Mouse (Mus musculus): ENCODE results near the gene Rpl36. TPM values are rescaled to one million over a fixed set of nuclear protein-coding genes. Genes with fewer than 3 reads are reported as not detected.

The Rpl36 gene
- total and polyA plus RNA-seq, 3 experiments: 2,385 to 3,914 TPM; not detected in 1

GRCm38 (mm10) chr17:56615792-56616191, 2.6 kb downstream of the Rpl36 start:
- H3K9ac ChIP-seq (ENCODE audit: control insufficient read depth, low read depth, low read length, poor library complexity, severe bottlenecking): no peak overlapping the region
- peak; percentile 34 for DNase-seq (ENCODE audit: low read depth, low spot score)
- H3K79me2 ChIP-seq (ENCODE audit: control insufficient read depth, insufficient read depth, low read length, poor library complexity): peaks cover 22% of the 10 kb centered on the region
- no peak overlapping the region for H3K27ac ChIP-seq (ENCODE audit: control insufficient read depth, low read depth, low read length)
- no peaks in the 10 kb centered on the region for H3K9me3 ChIP-seq (replicated peaks; ENCODE audit: insufficient read depth, low read length)
- TF ChIP-seq ZNF384 (IDR thresholded peaks at IDR 0.05; ENCODE audit: low read depth, low read length): no peak
- TF ChIP-seq MYC (IDR thresholded peaks at IDR 0.05; ENCODE audit: low read depth, low read length): no peak
- TF ChIP-seq MXI1 (IDR thresholded peaks at IDR 0.05; ENCODE audit: low read depth, low read length): no peak
- no peak for TF ChIP-seq MAZ (IDR thresholded peaks at IDR 0.05; ENCODE audit: low read depth, low read length)
- H3K36me3 ChIP-seq (ENCODE audit: control insufficient read depth in 1 of 2, insufficient read depth in 2 of 2, low read length in 2 of 2): peaks cover 3 to 12% of the 10 kb centered on the region in 2 experiments; a peak in 3 of 4 replicates
- peaks cover 0 to 9% of the 10 kb centered on the region in 2 experiments; a peak in 2 of 4 replicates for H3K4me1 ChIP-seq (ENCODE audit: control insufficient read depth in 1 of 2, insufficient read depth in 2 of 2, low read length in 2 of 2)
- no peak overlapping the region for H3K4me3 ChIP-seq (ENCODE audit: control insufficient read depth in 1 of 2, insufficient read depth in 1 of 2, low read depth in 2 of 2, low read length in 2 of 2)
- no peaks in the 10 kb centered on the region for H3K27me3 ChIP-seq (ENCODE audit: control insufficient read depth in 1 of 2, insufficient read depth in 2 of 2, low read length in 2 of 2)

- Histone ChIP-seq H3K27ac (ENCODE audit: control insufficient read depth, low read depth, low read length) (no peak overlapping the region), H3K4me1 (ENCODE audit: control insufficient read depth in 1 of 2, insufficient read depth in 2 of 2, low read length in 2 of 2) (no peaks in the 10 kb centered on the region; a peak in 1 of 4 replicates), H3K27me3 (ENCODE audit: control insufficient read depth in 1 of 2, insufficient read depth in 2 of 2, low read length in 2 of 2) (no peaks in the 10 kb centered on the region), H3K4me3 (ENCODE audit: control insufficient read depth in 1 of 2, insufficient read depth in 1 of 2, low read depth in 2 of 2, low read length in 2 of 2) (no peak overlapping the region), H3K9me3 (replicated peaks; ENCODE audit: insufficient read depth, low read length) (no peaks in the 10 kb centered on the region), H3K79me2 (ENCODE audit: control insufficient read depth, insufficient read depth, low read length, poor library complexity) (peaks cover 22% of the 10 kb centered on the region), H3K9ac (ENCODE audit: control insufficient read depth, low read depth, low read length, poor library complexity, severe bottlenecking) (no peak overlapping the region), H3K36me3 (ENCODE audit: control insufficient read depth in 1 of 2, insufficient read depth in 2 of 2, low read length in 2 of 2) (peaks cover 0 to 12% of the 10 kb centered on the region in 2 experiments; a peak in 3 of 4 replicates)
- DNase-seq (ENCODE audit: low read depth, low spot score): no peak
- no peak for TF ChIP-seq POLR2AphosphoS5 (IDR thresholded peaks at IDR 0.05; ENCODE audit: borderline replicate concordance, low read depth, low read length)
- TF ChIP-seq JUND (IDR thresholded peaks at IDR 0.05; ENCODE audit: low read depth, low read length): no peak
- no peak for TF ChIP-seq KAT2A (conservative IDR thresholded peaks at IDR 0.05; ENCODE audit: low read depth, low read length)
- no peak for TF ChIP-seq TAL1 (IDR thresholded peaks at IDR 0.05; ENCODE audit: low read length)
- TF ChIP-seq CHD2 (IDR thresholded peaks at IDR 0.05; ENCODE audit: low read length): no peak
- no peak for TF ChIP-seq TCF12 (IDR thresholded peaks at IDR 0.05; ENCODE audit: low read depth, low read length)
- no peak for TF ChIP-seq MXI1 (IDR thresholded peaks at IDR 0.05; ENCODE audit: low read depth, low read length)
- no peak for TF ChIP-seq MAZ (IDR thresholded peaks at IDR 0.05; ENCODE audit: low read depth, low read length)
Observed at GRCm38 (mm10) chr17:56616725-56617124, 3.5 kb downstream of the Rpl36 start.

- H3K4me3 ChIP-seq (ENCODE audit: control insufficient read depth in 1 of 2, insufficient read depth in 1 of 2, low read depth in 2 of 2, low read length in 2 of 2): no peak overlapping the region
- no peak for TF ChIP-seq CTCF (IDR thresholded peaks at IDR 0.05 in 2 of 3, conservative IDR thresholded peaks at IDR 0.05 in 1 of 3; ENCODE audit: control insufficient read depth in 1 of 3, insufficient read depth in 1 of 3, low read depth in 2 of 3, low read length in 3 of 3, poor library complexity in 1 of 3, severe bottlenecking in 1 of 3)
- no peak for TF ChIP-seq USF2 (IDR thresholded peaks at IDR 0.05; ENCODE audit: borderline replicate concordance in 1 of 2, insufficient read depth in 1 of 2, low read depth in 1 of 2, low read length in 2 of 2)
- TF ChIP-seq JUND (IDR thresholded peaks at IDR 0.05; ENCODE audit: low read depth, low read length): no peak
- no peak for TF ChIP-seq EP300 (IDR thresholded peaks at IDR 0.05; ENCODE audit: low read depth in 1 of 2, low read length in 2 of 2)
- TF ChIP-seq MEF2A (IDR thresholded peaks at IDR 0.05; ENCODE audit: extremely low read depth, insufficient replicate concordance, low read depth, low read length, poor library complexity, severe bottlenecking): no peak
- TF ChIP-seq NELFE (IDR thresholded peaks at IDR 0.05; ENCODE audit: low read depth, low read length): no peak
- no peaks in the 10 kb centered on the region for H3K9me3 ChIP-seq (replicated peaks; ENCODE audit: insufficient read depth, low read length)
- no peak for DNase-seq (ENCODE audit: low read depth, low spot score)
- peaks cover 0 to 15% of the 10 kb centered on the region in 2 experiments; a peak in 2 of 4 replicates for H3K36me3 ChIP-seq (ENCODE audit: control insufficient read depth in 1 of 2, insufficient read depth in 2 of 2, low read length in 2 of 2)
- H3K79me2 ChIP-seq (ENCODE audit: control insufficient read depth, insufficient read depth, low read length, poor library complexity): peaks cover 22% of the 10 kb centered on the region
- no peaks in the 10 kb centered on the region for H3K4me1 ChIP-seq (ENCODE audit: control insufficient read depth in 1 of 2, insufficient read depth in 2 of 2, low read length in 2 of 2)
- H3K27me3 ChIP-seq (ENCODE audit: control insufficient read depth in 1 of 2, insufficient read depth in 2 of 2, low read length in 2 of 2): no peaks in the 10 kb centered on the region
- no peak overlapping the region for H3K9ac ChIP-seq (ENCODE audit: control insufficient read depth, low read depth, low read length, poor library complexity, severe bottlenecking)
- no peak overlapping the region for H3K27ac ChIP-seq (ENCODE audit: control insufficient read depth, low read depth, low read length)
Observed at GRCm38 (mm10) chr17:56617628-56618027, 4.4 kb downstream of the Rpl36 start.

Measured in MEL (cell line).